Mouse (Mus musculus) heart, adult 2 months (tissue): Measurements from ENCODE around the gene Fancd2os.
A peak's percentile ranks its signal among the peaks of the same experiment; 100 is the strongest.

Source experiments
- CTCF ChIP-seq: fragments of 200-600 bp; IDR thresholded peaks from 2 replicates; pipeline ENCODE4 v1.8.1; 2022; ENCODE audit warnings: antibody characterized with exemption, mild to moderate bottlenecking, moderate library complexity
- EP300 ChIP-seq: fragments of 200-500 bp; IDR thresholded peaks from 2 replicates; pipeline ENCODE4 v1.6.1; 2011; ENCODE audit warnings: low read depth, low read length, control low read depth; ENCODE audit not compliant: insufficient read depth

DNA sequence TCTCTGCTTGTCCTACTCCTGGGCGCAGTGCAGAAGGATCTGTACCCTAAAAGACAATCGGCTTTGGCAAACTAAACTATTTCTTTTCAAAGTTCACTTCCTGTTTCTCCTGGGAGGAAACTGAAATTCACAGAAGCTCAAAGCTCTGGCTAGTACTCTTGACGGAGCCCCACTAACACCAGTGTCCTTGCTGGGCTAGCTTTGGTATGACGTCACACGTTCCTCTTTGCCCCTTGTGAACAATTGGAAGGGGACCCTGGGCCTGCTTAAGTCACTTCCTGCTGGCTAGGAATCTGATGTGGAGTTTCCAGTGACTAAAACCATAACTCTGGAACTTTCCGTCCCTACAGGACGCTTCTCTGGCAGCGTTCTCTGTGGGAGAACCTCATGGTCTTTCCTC, 44.3 kb upstream of the Fancd2os start:
- no peak for TF ChIP-seq CTCF
- TF ChIP-seq EP300, result peak; percentile 86
